Mouse (Mus musculus) CH12F3 (cell line): ENCODE measurements around the gene Reep6.

ENCODE experiments used
- in situ Hi-C: fragments of 300-500 bp; cut with MboI; formaldehyde crosslinking; loops from 2 replicates; pipeline ENCODE4 v1.14.3; 2020; ENCODE audit warnings: low sequenced_read_pairs

Reep6 gene

DNA sequence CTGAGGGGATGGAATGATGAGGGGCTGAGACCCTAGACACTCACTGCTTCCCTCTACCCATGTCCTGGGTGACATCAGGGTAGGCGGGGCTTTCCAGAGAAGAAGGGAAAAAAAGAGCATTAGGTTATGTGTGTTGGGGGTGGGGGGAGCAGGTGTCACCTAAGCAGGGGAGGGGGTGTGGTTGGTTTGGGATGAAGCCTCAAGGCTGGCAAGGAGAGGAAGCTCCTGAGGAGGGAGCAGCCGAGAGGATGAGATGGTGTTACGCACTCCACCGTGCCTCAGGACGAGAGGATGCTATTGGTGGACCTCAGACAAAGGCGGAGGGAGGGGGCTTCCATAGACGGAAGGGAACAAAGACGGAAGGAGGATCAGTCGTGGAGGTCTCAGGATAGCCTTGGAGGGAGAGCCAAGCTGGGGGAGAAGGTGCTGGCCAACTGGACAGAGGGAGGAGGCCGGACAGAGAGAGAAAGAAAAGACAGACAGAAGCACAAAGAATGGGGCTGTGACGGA is 29.0 kb upstream of the Reep6 start:
- in situ Hi-C loops, result no loop called here

DNA sequence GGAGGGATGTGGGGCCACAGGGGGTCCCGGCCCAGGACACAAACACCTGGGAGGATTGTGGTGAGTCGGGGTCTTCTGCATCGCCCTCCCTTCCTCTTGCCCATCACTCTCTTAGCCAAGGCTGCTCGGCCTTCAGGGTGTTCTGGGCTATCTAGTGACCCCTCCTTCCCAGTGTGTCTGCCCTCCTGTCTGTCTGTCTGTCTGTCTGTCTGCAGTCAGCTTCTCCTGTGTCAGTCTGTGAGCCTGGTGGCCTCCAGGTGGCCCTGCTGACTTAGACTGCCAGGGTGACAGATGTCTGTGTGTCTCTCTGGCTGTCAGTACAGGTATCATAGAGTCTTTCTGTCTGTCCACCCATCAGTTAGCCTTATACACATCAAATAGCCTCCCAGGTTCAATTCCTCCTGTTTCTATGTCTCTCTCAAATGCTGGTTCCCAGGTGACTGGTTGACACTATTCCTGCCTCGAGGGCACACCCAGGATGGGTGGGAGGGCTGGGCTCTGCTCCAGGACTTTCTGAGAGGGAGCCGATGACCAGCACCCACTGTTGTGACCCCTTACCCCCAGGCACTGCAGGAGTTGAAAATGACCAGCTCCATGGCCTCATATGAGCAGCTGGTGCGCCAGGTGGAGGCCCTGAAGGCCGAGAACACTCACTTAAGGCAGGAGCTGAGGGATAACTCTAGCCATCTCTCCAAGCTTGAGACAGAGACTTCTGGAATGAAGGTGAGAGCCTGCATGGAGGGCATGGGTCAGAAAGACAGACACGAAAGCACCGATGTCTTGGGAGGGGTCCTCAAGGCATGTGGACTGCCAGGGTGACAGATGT is 28.3 kb upstream of the Reep6 start:
- in situ Hi-C loops, result no loop called here

DNA sequence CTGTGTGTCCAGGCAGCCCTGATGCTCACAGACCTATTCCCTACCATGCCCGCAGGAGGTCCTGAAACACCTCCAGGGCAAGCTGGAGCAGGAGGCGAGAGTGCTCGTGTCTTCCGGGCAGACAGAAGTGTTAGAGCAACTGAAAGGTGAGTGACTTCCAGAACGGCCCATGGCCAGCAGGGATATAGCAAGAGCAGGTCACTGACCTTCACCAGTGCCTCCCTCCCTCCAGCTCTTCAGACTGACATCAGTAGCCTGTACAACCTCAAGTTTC is 27.7 kb upstream of the Reep6 start:
- in situ Hi-C loops, result no loop called here

DNA sequence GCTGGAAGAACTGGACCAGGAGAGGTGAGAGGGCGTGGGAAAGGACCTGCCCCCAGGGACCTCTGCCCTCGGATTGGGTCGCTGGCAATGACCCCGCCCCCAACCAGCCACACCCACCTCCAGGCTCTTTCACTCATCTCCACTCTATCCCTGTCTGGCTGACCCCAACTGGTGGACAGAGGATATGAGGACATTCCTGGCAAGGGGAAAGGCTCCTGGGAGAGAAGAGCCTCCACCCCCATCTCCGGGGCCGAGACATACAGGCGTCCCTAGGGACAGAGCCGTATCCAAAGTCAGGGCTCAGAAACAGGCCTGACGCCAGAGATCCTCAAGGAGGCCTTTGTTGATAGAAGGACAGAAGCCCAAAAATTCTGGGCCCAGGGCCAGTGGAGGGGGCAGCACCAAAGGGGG is 27.3 kb upstream of the Reep6 start:
- in situ Hi-C loops, result no loop called here

- in situ Hi-C loops, result no loop called here
Observed at GRCm38 (mm10) chr10:80304458-80304857, 25.3 kb upstream of the Reep6 start.

GRCm38 (mm10) chr10:80304862-80305261 is 24.9 kb upstream of the Reep6 start:
- in situ Hi-C loops, result no loop called here

DNA sequence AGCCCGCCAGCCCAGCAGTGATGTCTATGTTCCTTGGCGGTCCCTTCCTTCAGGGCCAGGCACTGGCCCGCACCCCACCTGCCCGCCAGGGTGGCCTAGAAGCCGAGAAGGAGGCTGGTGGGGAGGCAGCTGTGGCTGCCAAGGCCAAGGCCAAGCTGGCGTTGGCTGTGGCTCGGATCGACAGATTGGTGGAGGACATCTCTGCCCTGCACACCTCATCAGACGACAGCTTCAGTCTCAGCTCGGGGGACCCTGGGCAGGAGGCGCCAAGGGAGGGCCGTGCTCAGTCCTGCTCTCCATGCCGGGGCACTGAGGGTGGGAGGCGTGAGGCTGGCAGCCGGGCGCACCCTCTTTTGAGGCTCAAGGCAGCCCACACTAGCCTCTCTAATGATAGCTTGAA is 18.2 kb upstream of the Reep6 start:
- in situ Hi-C loops, result no loop called here

- in situ Hi-C loops, result no loop called here
Observed at GRCm38 (mm10) chr10:80312586-80313504, 16.9 kb upstream of the Reep6 start.

GRCm38 (mm10) chr10:80313627-80314201 is 16.0 kb upstream of the Reep6 start:
- in situ Hi-C loops, result no loop called here

DNA sequence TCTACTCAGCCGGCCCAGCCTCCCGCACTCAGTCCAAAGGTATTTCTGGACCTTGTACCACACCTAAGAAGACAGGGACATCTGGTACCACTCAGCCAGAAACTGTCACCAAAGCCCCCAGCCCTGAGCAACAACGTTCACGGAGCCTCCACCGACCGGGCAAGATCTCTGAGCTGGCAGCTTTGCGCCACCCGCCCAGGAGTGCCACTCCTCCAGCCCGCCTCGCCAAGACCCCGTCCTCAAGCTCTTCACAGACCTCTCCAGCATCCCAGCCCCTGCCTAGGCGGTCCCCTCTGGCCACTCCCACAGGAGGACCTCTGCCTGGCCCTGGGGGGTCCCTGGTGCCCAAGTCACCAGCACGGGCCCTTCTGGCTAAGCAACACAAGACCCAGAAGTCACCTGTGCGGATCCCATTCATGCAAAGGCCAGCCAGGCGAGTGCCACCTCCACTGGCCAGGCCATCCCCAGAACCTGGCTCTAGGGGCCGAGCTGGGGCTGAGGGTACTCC is 15.2 kb upstream of the Reep6 start:
- in situ Hi-C loops, result no loop called here

DNA sequence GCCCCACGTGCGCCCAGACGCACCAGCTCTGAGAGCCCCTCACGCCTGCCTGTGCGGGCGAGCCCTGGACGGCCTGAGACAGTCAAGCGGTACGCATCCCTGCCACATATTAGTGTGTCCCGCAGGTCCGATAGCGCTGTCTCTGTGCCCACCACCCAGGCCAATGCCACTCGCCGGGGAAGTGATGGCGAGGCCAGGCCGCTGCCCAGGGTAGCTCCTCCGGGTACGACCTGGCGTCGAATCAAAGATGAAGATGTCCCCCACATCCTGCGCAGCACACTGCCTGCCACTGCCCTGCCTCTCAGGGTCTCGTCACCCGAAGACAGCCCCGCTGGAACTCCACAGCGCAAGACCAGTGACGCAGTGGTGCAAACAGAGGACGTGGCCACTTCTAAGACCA is 14.4 kb upstream of the Reep6 start:
- in situ Hi-C loops, result no loop called here

- in situ Hi-C loops, result no loop called here
Observed at GRCm38 (mm10) chr10:80316359-80316781, 13.4 kb upstream of the Reep6 start.

- in situ Hi-C loops, result no loop called here
Observed at GRCm38 (mm10) chr10:80317011-80317410, 12.7 kb upstream of the Reep6 start.

- in situ Hi-C loops, result no loop called here
Observed at GRCm38 (mm10) chr10:80320340-80320760, 9.4 kb upstream of the Reep6 start, which contains the start of gene 2310011J03Rik. 2310011J03Rik (minus strand) TSS chr10:80320537.

- in situ Hi-C loops, result no loop called here
Observed at GRCm38 (mm10) chr10:80321014-80321669, 8.6 kb upstream of the Reep6 start.

- in situ Hi-C loops, result no loop called here
Observed at GRCm38 (mm10) chr10:80321670-80322581, 7.8 kb upstream of the Reep6 start.

GRCm38 (mm10) chr10:80322811-80323211 is 6.9 kb upstream of the Reep6 start:
- in situ Hi-C loops, result no loop called here

- in situ Hi-C loops, result no loop called here
Observed at GRCm38 (mm10) chr10:80323261-80324119, 6.3 kb upstream of the Reep6 start.
